Mouse (Mus musculus) gastrocnemius, postnatal 14 days (tissue): Measurements from ENCODE around the gene Unk. TPM values are rescaled to one million over a fixed set of nuclear protein-coding genes. Genes with fewer than 3 reads are reported as not detected.
"Not testable (repeated sequence)": the region's sequence is repeated elsewhere in the genome, so short reads cannot be mapped to it uniquely, and the experiment has no call there.

Experiments used
- DNase-seq: peaks from one replicate; pipeline ENCODE4 v3.0.0; 2021; ENCODE audit warnings: mixed read lengths
- intact Hi-C: fragments of 180-260 bp; cut with DNase I; formaldehyde crosslinking; loops from one replicate; pipeline ENCODE4 v1.15.1; 2025; ENCODE audit warnings: low total_unique reads
- total RNA-seq, 2 experiments: library from RNA; stranded (reverse); gene quantifications; 2 replicates each; pipeline ENCODE4 v1.2.3; 2021

Unk gene
- total RNA-seq, 2 experiments from 2014 or later: 7.3 to 7.7 TPM

- DNase-seq: no peak
- intact Hi-C loops: no loop called here
These were observed 21.2 kb upstream of the Unk start for GRCm38 (mm10) chr11:116008832-116009375.

- intact Hi-C loops: no loop called here
- no peak for DNase-seq
These were observed 20.5 kb upstream of the Unk start for GRCm38 (mm10) chr11:116009661-116010060.

- no peak for DNase-seq
- intact Hi-C loops: no loop called here
These were observed 20.0 kb upstream of the Unk start for GRCm38 (mm10) chr11:116010146-116010545.

GRCm38 (mm10) chr11:116010948-116011347 lies 19.2 kb upstream of the Unk start:
- no peak for DNase-seq
- intact Hi-C loops: no loop called here

- DNase-seq: no peak
- intact Hi-C loops: no loop called here
These were observed 18.4 kb upstream of the Unk start for GRCm38 (mm10) chr11:116011529-116012261.

- peak; percentile 91 for DNase-seq
- intact Hi-C loops: no loop called here
These were observed 17.7 kb upstream of the Unk start, which contains the start of gene Galk1 for GRCm38 (mm10) chr11:116012262-116012947. Gene Galk1 (minus strand): TSS chr11:116012719.

- intact Hi-C loops: no loop called here
- no peak for DNase-seq
These were observed 15.3 kb upstream of the Unk start for GRCm38 (mm10) chr11:116014821-116015220.

- no peak for DNase-seq
- intact Hi-C loops: no loop called here
These were observed 12.0 kb upstream of the Unk start for GRCm38 (mm10) chr11:116018106-116018505.

- intact Hi-C loops, DNase-seq: not testable (repeated sequence)
These were observed 11.3 kb upstream of the Unk start for GRCm38 (mm10) chr11:116018867-116019266.

- no peak for DNase-seq
- intact Hi-C loops: no loop called here
These were observed 10.7 kb upstream of the Unk start for GRCm38 (mm10) chr11:116019360-116019791.

- DNase-seq: no peak
- intact Hi-C loops: no loop called here
These were observed 10.1 kb upstream of the Unk start for GRCm38 (mm10) chr11:116019976-116020411.

- DNase-seq: no peak
- intact Hi-C loops: no loop called here
These were observed 9.6 kb upstream of the Unk start for GRCm38 (mm10) chr11:116020519-116020922.

- intact Hi-C loops: no loop called here
- no peak for DNase-seq
These were observed 8.5 kb upstream of the Unk start for GRCm38 (mm10) chr11:116021328-116022220.

GRCm38 (mm10) chr11:116022256-116022780 lies 7.8 kb upstream of the Unk start:
- no peak for DNase-seq
- intact Hi-C loops: no loop called here

- intact Hi-C loops, DNase-seq: not testable (repeated sequence)
These were observed 6.9 kb upstream of the Unk start for GRCm38 (mm10) chr11:116023074-116023770.

- intact Hi-C loops: no loop called here
- DNase-seq: peak; percentile 83
These were observed 6.3 kb upstream of the Unk start for GRCm38 (mm10) chr11:116023771-116024355.

- intact Hi-C loops: no loop called here
- DNase-seq: peak; percentile 95
These were observed 5.7 kb upstream of the Unk start for GRCm38 (mm10) chr11:116024356-116024808.
